8 mouse cellular contexts compared by ENCODE assay signal in the genomic region with DNA sequence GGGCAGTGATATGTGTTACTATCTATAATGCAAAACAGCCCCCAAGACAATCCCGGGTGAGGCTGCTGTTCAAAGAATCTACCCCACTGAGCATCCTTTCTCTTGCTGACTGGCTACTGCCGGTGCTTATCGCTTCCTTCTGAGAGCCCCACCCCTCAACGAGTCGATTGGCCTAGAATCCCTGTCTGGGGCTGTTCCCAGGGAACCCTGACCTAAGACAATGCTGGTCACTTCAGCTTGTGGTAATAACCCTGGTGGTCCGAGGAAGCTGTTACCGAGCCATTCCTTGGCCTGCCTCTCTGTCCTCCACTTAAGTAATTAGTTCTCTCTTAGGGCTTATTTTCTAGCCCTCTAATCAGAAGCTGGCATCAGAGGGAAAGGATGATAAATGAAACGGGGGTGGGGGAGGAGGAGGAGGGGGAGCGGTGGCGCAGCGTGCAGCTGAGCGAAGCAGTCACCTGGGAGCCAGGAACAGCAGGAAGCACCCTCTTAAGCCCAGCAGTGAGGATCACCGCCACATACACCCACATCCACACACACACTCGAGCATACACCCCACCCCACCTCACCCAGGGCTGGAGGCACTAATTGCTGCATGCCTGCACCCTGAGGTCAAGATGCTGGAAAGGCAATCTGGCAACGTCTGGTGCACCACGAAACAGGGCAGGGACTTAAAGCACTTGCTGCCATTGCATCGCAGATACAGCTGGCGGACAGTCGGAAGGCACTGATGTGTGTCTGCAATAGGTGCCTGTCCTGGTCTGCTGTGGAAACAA.
DNase-seq lines count a peak whose midpoint lies in the region; ATAC-seq and TF ChIP-seq lines count a peak whose summit lies in the region.

No protein-coding gene starts in this region.

- no peaks in the 10 kb centered on the region for H3K36me3 ChIP-seq in forebrain, embryonic 14.5 days (ENCODE audit: control insufficient read depth, insufficient read depth, low read length)
- no peaks in the 10 kb centered on the region for H3K36me3 ChIP-seq in midbrain, embryonic 14.5 days (ENCODE audit: control insufficient read depth, insufficient read depth, low read length)

- H3K4me3 ChIP-seq in forebrain, embryonic 14.5 days (ENCODE audit: low read depth, low read length): peak overlapping the region; percentile 5; the same call in 1 of the 2 replicates
- H3K4me3 ChIP-seq in midbrain, embryonic 14.5 days (replicated peaks; ENCODE audit: low read depth, low read length): 0 out of 2 replicates have a peak overlapping the region, but pooled peaks have one; percentile 12
- H3K4me3 ChIP-seq in gastrocnemius, adult 2 months: no peak overlapping the region

- intact Hi-C loops in left cerebral cortex, postnatal 25 days (cut with DNase I): no loop called here
- intact Hi-C loops in left cerebral cortex, postnatal 10 days (cut with DNase I): no loop called here
- intact Hi-C loops in gastrocnemius, adult 2 months (cut with DNase I): no loop called here

- no peaks in the 10 kb centered on the region for H3K9me3 ChIP-seq in forebrain, embryonic 14.5 days (replicated peaks; ENCODE audit: control insufficient read depth, low read length)
- H3K9me3 ChIP-seq in midbrain, embryonic 14.5 days (ENCODE audit: control insufficient read depth, low read length): no peaks in the 10 kb centered on the region

- DNase-seq in left cerebral cortex, postnatal 25 days (ENCODE audit: low spot score in 2 of 2): peak; percentile 5 to 9
- DNase-seq in left cerebral cortex, postnatal 10 days (ENCODE audit: extremely low spot score in 1 of 2, low spot score in 2 of 2): no peak
- DNase-seq in brain, adult 2 months (ENCODE audit: low read depth, low spot score): peak; percentile 16
- DNase-seq in forebrain, embryonic 14.5 days (ENCODE audit: low spot score): peak; percentile 20
- DNase-seq in midbrain, embryonic 14.5 days: peak; percentile 42
- DNase-seq in gastrocnemius, adult 2 months: no peak
- DNase-seq in layer of hippocampus, adult 9-11 months: no peak

- peak overlapping the region; percentile 37 for H3K4me2 ChIP-seq in forebrain, embryonic 14.5 days (ENCODE audit: low read length)
- peak overlapping the region; percentile 42 for H3K4me2 ChIP-seq in midbrain, embryonic 14.5 days (ENCODE audit: low read length)

- no peaks in the 10 kb centered on the region for H3K4me1 ChIP-seq in forebrain, embryonic 14.5 days (ENCODE audit: control insufficient read depth, insufficient read depth, low read length)
- 0 out of 2 replicates have a peak, but pooled peaks cover 3% of the 10 kb centered on the region for H3K4me1 ChIP-seq in midbrain, embryonic 14.5 days (ENCODE audit: control insufficient read depth, insufficient read depth, low read length)

- no peak overlapping the region for H3K9ac ChIP-seq in forebrain, embryonic 14.5 days (ENCODE audit: low read length)
- no peak overlapping the region; the same call in 1 of the 2 replicates for H3K9ac ChIP-seq in midbrain, embryonic 14.5 days (replicated peaks; ENCODE audit: low read length)

- no peak for TF ChIP-seq CTCF in gastrocnemius, adult 2 months (IDR thresholded peaks at IDR 0.05)

- no peaks in the 10 kb centered on the region for H3K27me3 ChIP-seq in forebrain, embryonic 14.5 days (replicated peaks; ENCODE audit: control insufficient read depth, insufficient read depth, low read length)
- no peaks in the 10 kb centered on the region for H3K27me3 ChIP-seq in midbrain, embryonic 14.5 days (ENCODE audit: control insufficient read depth, insufficient read depth, low read length)

- no peak overlapping the region for H3K27ac ChIP-seq in forebrain, embryonic 14.5 days (ENCODE audit: low read depth, low read length)
- H3K27ac ChIP-seq in midbrain, embryonic 14.5 days (replicated peaks; ENCODE audit: low read depth, low read length): no peak overlapping the region
- no peak overlapping the region for H3K27ac ChIP-seq in gastrocnemius, adult 2 months

- 23% methylated on average over 19 of the region's 19 CpGs for WGBS in forebrain, embryonic 14.5 days
- WGBS in midbrain, embryonic 14.5 days: 18% methylated on average over 18 of the region's 19 CpGs

- 0 out of 2 replicates have a peak, but pooled peaks have one; percentile 18 for ATAC-seq in forebrain, embryonic 14.5 days
- peak; percentile 48; the same call in 1 of the 2 replicates for ATAC-seq in midbrain, embryonic 14.5 days (ENCODE audit: low FRiP score, low TSS enrichment)
- no peak for ATAC-seq in erythroblast, adult 5-6 weeks (replicated peaks; ENCODE audit: low FRiP score, poor library complexity, severe bottlenecking)

Comparison
In these comparisons a context has a peak if more than half of its experiments do, and no peak if none do; other contexts are left out.
1. DNase-seq: peak in left cerebral cortex, postnatal 25 days (2 of 2), brain, adult 2 months (single experiment), forebrain, embryonic 14.5 days (single experiment) and midbrain, embryonic 14.5 days (single experiment); none in left cerebral cortex, postnatal 10 days (0 of 2), gastrocnemius, adult 2 months (single experiment) and layer of hippocampus, adult 9-11 months (single experiment).